Mouse (Mus musculus) forebrain, embryonic 11.5 days (tissue): ENCODE results near the gene Malrd1. TPM values are rescaled to one million over a fixed set of nuclear protein-coding genes. Genes with fewer than 3 reads are reported as not detected.
"Not testable (repeated sequence)": the region's sequence is repeated elsewhere in the genome, so short reads cannot be mapped to it uniquely, and the experiment has no call there.

Source experiments
- ATAC-seq: fragments of 200-750 bp; cut with Nextera tagmentation; replicated peaks from 2 replicates; pipeline ENCODE4 v1.8.0; 2017; ENCODE audit warnings: moderate TSS enrichment; ENCODE audit not compliant: low FRiP score
- DNase-seq: peaks from one replicate; pipeline ENCODE4 v3.0.0-alpha.2; 2017; ENCODE audit warnings: low spot score
- H3K27ac ChIP-seq: fragments of 300-500 bp; sonication (generic); 2 replicates; pipeline ENCODE4 v1.5.1; 2014; ENCODE audit warnings: low read depth, low read length
- H3K27me3 ChIP-seq: fragments of 300-500 bp; sonication (generic); 2 replicates; pipeline ENCODE4 v1.6.1; 2014; ENCODE audit warnings: mild to moderate bottlenecking, low read length, mixed read lengths; ENCODE audit not compliant: control insufficient read depth, insufficient read depth
- H3K36me3 ChIP-seq: fragments of 300-500 bp; sonication (generic); 2 replicates; pipeline ENCODE4 v1.6.1; 2014; ENCODE audit warnings: mild to moderate bottlenecking, low read length, moderate library complexity, mixed read lengths; ENCODE audit not compliant: control insufficient read depth, insufficient read depth
- H3K4me1 ChIP-seq: fragments of 300-500 bp; sonication (generic); replicated peaks from 2 replicates; pipeline ENCODE4 v1.6.1; 2014; ENCODE audit warnings: low read length, mixed read lengths; ENCODE audit not compliant: control insufficient read depth, insufficient read depth
- H3K4me2 ChIP-seq: fragments of 300-500 bp; sonication (generic); 2 replicates; pipeline ENCODE4 v1.6.1; 2014; ENCODE audit warnings: low read depth, mild to moderate bottlenecking, low read length, moderate library complexity, mixed read lengths; ENCODE audit not compliant: severe bottlenecking
- H3K4me3 ChIP-seq: fragments of 300-500 bp; sonication (generic); 2 replicates; pipeline ENCODE4 v1.5.1; 2014; ENCODE audit warnings: low read depth, low read length
- H3K9ac ChIP-seq: fragments of 300-500 bp; sonication (generic); 2 replicates; pipeline ENCODE4 v1.6.1; 2014; ENCODE audit warnings: low read length
- H3K9me3 ChIP-seq: fragments of 300-500 bp; sonication (generic); 2 replicates; pipeline ENCODE4 v1.6.1; 2016; ENCODE audit warnings: low read length, mixed read lengths; ENCODE audit not compliant: control insufficient read depth
- WGBS: fragments of 180-500 bp; shearing (Covaris S2); extraction: QIAGEN DNeasy Blood & Tissue Kit; methylation state at CpG from one replicate; pipeline ENCODE4 v1.1.7; 2014; 5-methylcytosine and 5-hydroxymethylcytosine counted together
- polyA plus RNA-seq: library from polyadenylated mRNA; unstranded; fragments of >200 nt; fragmentation: Nextera tagmentation; extraction: Ambion mirVana; gene quantifications from 2 replicates; pipeline ENCODE4 v1.2.1, GENCODE M21; 2014

The Malrd1 gene
- polyA plus RNA-seq, 1 experiment from 2014 or later = 0.07 TPM

DNA sequence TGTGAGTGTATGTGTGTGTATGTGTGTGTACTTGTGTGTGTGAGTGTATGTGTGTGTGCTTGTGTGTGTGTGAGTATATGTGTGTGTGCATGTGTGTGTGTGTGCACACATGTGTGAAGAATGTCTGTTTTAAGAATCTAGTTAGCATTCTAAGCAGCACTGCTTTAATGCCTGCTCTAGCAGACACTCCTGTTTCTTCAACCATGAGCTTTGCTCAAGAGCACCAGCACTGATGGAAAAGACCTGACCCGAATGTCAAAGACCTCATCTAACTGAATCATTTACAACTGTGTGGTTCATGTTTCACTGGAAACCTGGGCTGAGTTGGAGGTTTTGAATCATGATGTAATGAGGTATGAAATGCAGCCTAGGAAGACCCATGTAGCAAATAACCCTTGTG lies 406.1 kb downstream of the Malrd1 start:
- Histone ChIP-seq H3K27me3 (no peaks in the 10 kb centered on the region), H3K4me2 (no peak overlapping the region), H3K4me3 (no peak overlapping the region), H3K27ac (no peak overlapping the region), H3K36me3 (no peaks in the 10 kb centered on the region), H3K4me1 (no peaks in the 10 kb centered on the region), H3K9ac (no peak overlapping the region), H3K9me3 (no peaks in the 10 kb centered on the region)
- DNase-seq (no peak), ATAC-seq (peak; percentile 44; the same call in 1 of the 2 replicates)
- 75% methylated on average over 1 of the region's 1 CpGs for WGBS

DNA sequence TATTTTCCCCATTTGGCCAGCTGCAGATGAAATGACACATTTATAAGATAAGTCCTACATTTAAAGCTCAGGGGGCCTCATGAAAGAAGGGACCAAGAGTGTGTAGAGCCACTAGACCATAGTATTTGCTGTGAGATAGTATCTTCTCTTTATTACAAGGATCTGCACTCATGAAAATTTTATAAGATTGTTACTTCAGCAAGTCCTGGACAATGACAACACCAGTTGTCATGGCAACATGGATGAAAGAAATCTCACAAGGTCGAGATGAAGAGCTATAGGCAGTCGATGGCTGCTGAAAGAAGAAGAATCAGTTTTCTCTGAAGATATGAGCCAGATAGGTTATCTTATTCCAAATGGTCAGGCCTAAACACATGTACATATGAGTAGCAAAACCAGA lies 476.6 kb downstream of the Malrd1 start:
- 61% methylated on average over 2 of the region's 2 CpGs for WGBS
- ATAC-seq = no peak

DNA sequence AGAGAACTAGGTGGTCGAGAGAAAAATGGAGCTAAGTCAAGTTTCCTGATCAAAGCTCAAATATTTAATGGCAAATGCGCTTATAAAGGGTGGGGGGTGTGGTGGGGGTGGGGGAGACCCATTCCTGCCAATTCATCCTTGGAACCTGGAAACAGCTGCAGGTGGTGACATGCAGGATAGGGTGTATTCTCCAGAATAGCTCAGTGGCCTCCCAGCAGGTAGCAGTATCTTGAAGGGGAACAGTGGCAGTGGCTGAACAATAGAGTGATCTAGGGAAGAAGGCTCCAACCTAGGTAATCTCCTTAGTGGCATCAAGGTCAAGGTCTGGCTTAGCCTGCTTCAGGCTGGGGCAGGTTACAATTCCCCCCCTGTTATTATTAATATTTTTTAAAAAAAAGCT lies 490.8 kb downstream of the Malrd1 start:
- H3K9ac ChIP-seq, H3K4me1 ChIP-seq, H3K36me3 ChIP-seq, H3K4me2 ChIP-seq, H3K4me3 ChIP-seq, H3K27ac ChIP-seq, H3K9me3 ChIP-seq, DNase-seq, H3K27me3 ChIP-seq, ATAC-seq: not testable (repeated sequence)
- 92% methylated on average over 2 of the region's 2 CpGs for WGBS

More for the DNA sequence above, 476.6 kb downstream of the Malrd1 start:
- Histone ChIP-seq H3K9ac (no peak overlapping the region), H3K4me2 (no peak overlapping the region), H3K27ac (no peak overlapping the region), H3K9me3 (no peaks in the 10 kb centered on the region), H3K36me3 (no peaks in the 10 kb centered on the region), H3K27me3 (no peaks in the 10 kb centered on the region), H3K4me1 (no peaks in the 10 kb centered on the region), H3K4me3 (no peak overlapping the region)
- DNase-seq = no peak

DNA sequence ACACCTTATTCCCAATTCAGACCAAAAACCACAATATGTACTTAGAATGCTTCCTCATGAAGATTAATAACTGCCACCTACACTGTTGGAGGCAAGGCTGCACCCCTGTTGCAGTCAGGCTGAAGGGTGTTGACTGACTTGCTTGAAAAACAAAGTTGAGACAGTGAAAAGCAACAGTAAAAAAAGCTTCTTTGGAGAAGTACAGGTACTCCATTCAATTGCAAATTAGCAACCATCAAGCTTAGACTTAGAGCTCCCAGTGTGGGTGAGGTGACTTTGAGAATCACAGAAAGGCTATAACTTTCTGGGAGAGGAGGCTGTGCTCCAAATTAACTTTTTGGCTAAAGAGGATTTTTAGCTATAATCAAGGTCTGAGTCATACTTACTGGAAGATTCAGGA lies 491.4 kb downstream of the Malrd1 start:
- not testable (repeated sequence) for H3K9me3 ChIP-seq, H3K27me3 ChIP-seq, DNase-seq, H3K27ac ChIP-seq, H3K4me3 ChIP-seq, H3K9ac ChIP-seq, H3K4me1 ChIP-seq, H3K4me2 ChIP-seq, H3K36me3 ChIP-seq, ATAC-seq

DNA sequence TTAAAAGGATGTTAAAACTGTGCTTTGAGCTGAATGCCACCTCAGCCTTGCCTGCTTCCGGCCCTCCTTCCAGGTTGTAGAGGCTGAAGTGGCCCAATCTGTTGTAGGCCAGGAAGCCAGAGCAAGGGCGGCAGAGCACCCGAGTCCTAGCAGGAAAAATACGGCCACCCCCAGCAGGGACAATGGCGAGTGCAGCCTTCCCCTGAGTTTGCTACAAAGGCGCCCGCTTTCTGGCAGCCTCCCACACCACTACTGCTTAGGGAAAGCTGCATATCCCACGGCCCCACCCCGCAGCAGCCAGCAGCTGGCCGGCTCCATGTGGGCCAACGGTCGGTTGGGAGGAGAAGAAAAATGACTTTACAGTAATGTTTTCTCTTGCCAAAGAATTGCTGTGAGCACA lies 503.5 kb downstream of the Malrd1 start:
- Histone ChIP-seq H3K27me3 (no peaks in the 10 kb centered on the region), H3K9me3 (no peaks in the 10 kb centered on the region), H3K4me3 (no peak overlapping the region), H3K9ac (no peak overlapping the region), H3K4me1 (no peaks in the 10 kb centered on the region), H3K27ac (no peak overlapping the region), H3K36me3 (no peaks in the 10 kb centered on the region), H3K4me2 (no peak overlapping the region)
- no peak for ATAC-seq
- 29% methylated on average over 12 of the region's 12 CpGs for WGBS
- peak; percentile 52 for DNase-seq

DNA sequence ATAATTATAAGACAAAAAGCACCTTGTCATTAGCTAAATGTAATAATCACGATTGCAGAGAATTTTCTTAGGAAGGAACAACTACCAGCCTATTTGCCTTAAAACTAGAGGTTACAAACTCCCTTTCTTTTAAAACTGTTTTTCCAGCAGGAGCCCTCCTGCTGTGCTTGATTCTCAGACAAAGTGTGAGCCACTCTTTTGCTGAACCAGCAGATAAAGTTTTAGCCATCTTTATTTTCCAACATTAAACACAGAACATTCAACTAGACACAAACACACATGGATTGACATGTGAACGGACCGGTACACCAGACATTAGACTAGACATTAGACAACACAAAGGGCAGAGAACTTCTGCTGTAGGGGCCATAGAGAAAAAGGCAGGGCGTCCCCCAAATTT lies 505.3 kb downstream of the Malrd1 start:
- no peaks in the 10 kb centered on the region for H3K9me3 ChIP-seq
- H3K4me2 ChIP-seq = no peak overlapping the region
- no peaks in the 10 kb centered on the region for H3K4me1 ChIP-seq
- WGBS = 47% methylated on average over 4 of the region's 4 CpGs
- DNase-seq (no peak), ATAC-seq (no peak)
- H3K9ac ChIP-seq = no peak overlapping the region
- H3K36me3 ChIP-seq = no peaks in the 10 kb centered on the region
- H3K27me3 ChIP-seq = no peaks in the 10 kb centered on the region
- no peak overlapping the region for H3K4me3 ChIP-seq
- no peak overlapping the region for H3K27ac ChIP-seq

DNA sequence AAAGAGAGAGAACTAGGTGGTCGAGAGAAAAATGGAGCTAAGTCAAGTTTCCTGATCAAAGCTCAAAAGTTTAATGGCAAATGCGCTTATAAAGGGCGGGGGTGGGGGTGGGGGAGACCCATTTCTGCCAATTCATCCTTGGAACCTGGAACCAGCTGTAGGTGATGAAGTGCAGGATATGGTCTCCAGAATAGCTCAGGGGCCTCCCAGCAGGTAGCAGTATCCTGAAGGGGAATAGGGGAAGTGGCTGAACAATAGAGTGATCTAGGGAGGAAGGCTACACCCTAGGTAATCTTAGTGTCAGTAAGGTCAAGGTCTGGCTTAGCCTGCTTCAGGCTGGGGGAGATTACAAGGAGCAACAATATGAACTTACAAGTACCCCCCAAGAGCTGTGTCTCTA lies 506.5 kb downstream of the Malrd1 start:
- ATAC-seq (no peak), DNase-seq (no peak)
- no peaks in the 10 kb centered on the region for H3K4me1 ChIP-seq
- H3K4me3 ChIP-seq = no peak overlapping the region
- no peak overlapping the region for H3K9ac ChIP-seq
- no peaks in the 10 kb centered on the region for H3K36me3 ChIP-seq
- H3K9me3 ChIP-seq = no peaks in the 10 kb centered on the region
- no peaks in the 10 kb centered on the region for H3K27me3 ChIP-seq
- WGBS = 51% methylated on average over 3 of the region's 3 CpGs
- no peak overlapping the region for H3K27ac ChIP-seq
- no peak overlapping the region for H3K4me2 ChIP-seq

DNA sequence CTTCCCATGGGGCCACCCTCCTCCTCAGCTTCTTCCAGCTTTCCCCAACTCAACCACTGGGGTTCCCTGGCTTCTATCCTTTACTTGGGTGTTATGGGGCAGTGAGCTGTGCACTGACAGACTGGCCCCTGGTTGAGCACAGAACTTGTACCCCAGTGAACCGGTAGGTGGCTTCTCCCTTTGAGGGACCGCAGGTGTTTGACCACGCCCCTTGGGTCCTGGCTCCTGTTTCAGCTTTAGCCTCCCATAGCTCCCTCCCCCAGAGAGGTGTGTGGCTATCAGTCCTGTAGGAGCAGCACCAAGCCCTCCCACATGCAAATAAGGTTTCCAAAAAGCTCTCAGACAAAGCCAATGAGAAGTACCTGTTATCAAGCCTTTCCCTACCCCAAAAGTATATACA lies 584.4 kb downstream of the Malrd1 start:
- Histone ChIP-seq H3K4me3 (no peak overlapping the region), H3K4me1 (no peaks in the 10 kb centered on the region), H3K27me3 (no peaks in the 10 kb centered on the region), H3K27ac (no peak overlapping the region), H3K9ac (no peak overlapping the region), H3K4me2 (no peak overlapping the region), H3K9me3 (no peaks in the 10 kb centered on the region), H3K36me3 (no peaks in the 10 kb centered on the region)
- 45% methylated on average over 3 of the region's 3 CpGs for WGBS
- ATAC-seq (no peak), DNase-seq (no peak)

DNA sequence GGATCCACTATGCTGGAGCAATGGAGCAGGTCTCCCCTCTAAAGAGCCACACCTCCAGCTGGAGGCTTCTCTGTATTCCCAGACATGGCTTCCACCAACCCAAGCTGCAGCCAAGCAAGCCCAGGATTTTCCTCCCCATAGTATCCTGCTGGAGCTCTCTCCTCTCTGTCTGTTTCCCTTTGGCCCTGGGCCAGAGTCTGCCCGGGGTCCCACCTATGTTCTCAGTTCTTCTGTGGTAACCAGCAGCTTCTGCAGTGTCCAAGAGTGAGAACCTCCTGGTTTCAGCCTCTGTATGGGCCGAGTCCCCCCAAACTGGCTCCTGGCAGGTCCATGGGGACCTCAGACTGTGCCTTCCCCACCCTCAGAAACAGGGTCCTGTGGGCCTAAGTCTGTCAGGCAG lies 587.1 kb downstream of the Malrd1 start:
- no peak overlapping the region for H3K4me3 ChIP-seq
- ATAC-seq (no peak), DNase-seq (no peak)
- WGBS = 84% methylated on average over 2 of the region's 2 CpGs
- H3K4me2 ChIP-seq = no peak overlapping the region
- H3K36me3 ChIP-seq = no peaks in the 10 kb centered on the region
- no peaks in the 10 kb centered on the region for H3K27me3 ChIP-seq
- no peak overlapping the region for H3K27ac ChIP-seq
- no peaks in the 10 kb centered on the region for H3K4me1 ChIP-seq
- no peaks in the 10 kb centered on the region for H3K9me3 ChIP-seq
- no peak overlapping the region for H3K9ac ChIP-seq
